Mouse (Mus musculus): ENCODE measurements around the gene Ctsa. TPM values are rescaled to one million over a fixed set of nuclear protein-coding genes. Genes with fewer than 3 reads are reported as not detected.
A peak's percentile ranks its signal among the peaks of the same experiment; 100 is the strongest.
"Not testable (repeated sequence)": the region's sequence is repeated elsewhere in the genome, so short reads cannot be mapped to it uniquely, and the experiment has no call there.

The Ctsa gene
- polyA plus RNA-seq, 1 experiment = 200 TPM

DNA sequence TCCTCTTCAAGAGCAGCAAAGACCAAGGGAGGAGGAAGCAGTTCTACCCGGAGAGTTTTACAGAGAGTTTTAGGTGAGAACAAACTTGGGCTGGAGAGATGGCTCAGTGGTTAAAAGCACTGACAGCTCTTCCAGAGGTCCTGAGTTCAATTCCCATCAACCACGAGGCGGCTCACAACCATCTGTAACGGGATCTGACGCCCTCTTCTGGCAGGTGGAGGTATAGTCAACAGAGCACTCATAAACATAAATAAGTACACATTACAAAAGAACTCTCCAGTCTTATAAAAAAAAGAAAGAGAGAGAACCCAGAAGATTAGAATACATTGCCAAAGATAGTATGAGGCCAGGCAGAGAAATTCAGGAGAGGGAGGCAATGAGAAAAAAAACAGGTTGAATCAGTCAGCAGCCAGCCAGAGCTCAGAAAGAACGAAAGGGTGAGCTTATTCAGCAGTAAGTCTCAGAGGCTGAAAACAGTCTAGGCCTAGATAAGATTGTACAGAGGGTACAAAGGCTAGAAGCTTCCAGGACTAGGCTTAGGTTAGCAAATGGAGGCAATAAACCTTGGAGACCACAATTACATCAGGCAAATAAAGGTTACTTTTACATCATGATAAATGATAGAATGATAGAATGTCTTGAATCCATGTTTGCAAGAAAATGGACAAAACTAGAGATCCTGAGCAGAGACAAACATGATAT is 39.1 kb downstream of the Ctsa start:
- TF ChIP-seq POLR2A (IDR thresholded peaks at IDR 0.05; ENCODE audit: extremely low read depth, insufficient read depth, low read length) (no peak), CTCF (IDR thresholded peaks at IDR 0.05; ENCODE audit: extremely low read depth, insufficient read depth, low read length) (no peak)
- Histone ChIP-seq H3K4me1 (ENCODE audit: control insufficient read depth, insufficient read depth, low read length) (no peaks in the 10 kb centered on the region), H3K27ac (ENCODE audit: insufficient read depth, low read length) (no peak overlapping the region), H3K4me3 (ENCODE audit: insufficient read depth, low read length) (no peak overlapping the region)

DNA sequence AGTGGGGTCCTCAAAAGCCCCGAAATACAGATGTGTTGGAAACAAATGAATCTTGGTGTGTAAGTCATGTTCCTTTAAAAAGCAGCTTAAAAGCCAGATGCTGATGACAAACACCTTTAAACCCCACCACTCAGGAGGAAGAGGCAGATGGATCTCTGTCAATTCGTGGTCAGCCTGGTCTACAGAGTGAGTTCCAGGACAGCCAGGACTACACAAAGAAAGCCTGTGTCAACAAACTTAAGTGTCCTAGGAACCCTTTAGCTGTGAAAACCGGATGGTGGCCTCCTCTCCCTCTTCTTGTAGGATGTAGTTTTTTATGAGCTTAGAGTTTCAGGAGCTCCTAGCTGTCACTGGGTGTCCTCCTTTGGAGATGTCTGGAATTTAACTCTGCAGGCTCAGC is 40.9 kb downstream of the Ctsa start:
- 0 out of 2 replicates have a peak overlapping the region, but pooled peaks have one; percentile 78 for H3K27ac ChIP-seq (ENCODE audit: insufficient read depth, low read length)

DNA sequence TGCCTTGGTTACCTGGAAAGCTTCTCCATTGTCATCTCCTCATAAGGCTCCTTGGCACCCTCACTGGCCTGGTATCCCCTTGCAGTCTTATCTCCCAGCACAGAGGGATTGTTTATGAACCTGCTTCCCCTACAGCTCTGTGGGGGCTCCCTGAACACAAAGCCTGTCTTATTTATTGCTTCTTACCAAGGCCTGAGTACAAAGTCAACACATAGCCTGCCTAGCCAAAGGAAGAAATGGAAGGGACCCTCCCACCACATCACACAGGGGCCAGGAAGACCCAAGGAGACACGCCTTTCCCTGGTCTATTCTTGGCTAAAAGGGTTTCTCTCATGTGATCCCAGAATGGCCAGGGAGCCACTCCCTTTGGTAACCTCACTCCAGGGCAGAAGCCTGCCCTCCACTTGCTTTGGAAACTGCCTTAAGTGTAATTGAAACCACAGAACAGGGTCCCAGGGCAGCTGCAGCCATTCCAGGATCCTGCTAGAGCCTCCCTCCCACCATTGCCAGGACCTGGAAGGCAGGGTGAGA is 41.6 kb downstream of the Ctsa start:
- TF ChIP-seq POLR2A (IDR thresholded peaks at IDR 0.05; ENCODE audit: extremely low read depth, insufficient read depth, low read length) (no peak), CTCF (IDR thresholded peaks at IDR 0.05; ENCODE audit: extremely low read depth, insufficient read depth, low read length) (no peak)
- no peak overlapping the region for H3K4me3 ChIP-seq (ENCODE audit: insufficient read depth, low read length)
- H3K4me1 ChIP-seq (ENCODE audit: control insufficient read depth, insufficient read depth, low read length) = no peaks in the 10 kb centered on the region
- H3K27ac ChIP-seq (ENCODE audit: insufficient read depth, low read length) = peak overlapping the region; percentile 19; the same call in 1 of the 2 replicates

More for the DNA sequence above, 40.9 kb downstream of the Ctsa start:
- TF ChIP-seq CTCF (IDR thresholded peaks at IDR 0.05; ENCODE audit: extremely low read depth, insufficient read depth, low read length) (no peak), POLR2A (IDR thresholded peaks at IDR 0.05; ENCODE audit: extremely low read depth, insufficient read depth, low read length) (no peak)
- Histone ChIP-seq H3K4me1 (ENCODE audit: control insufficient read depth, insufficient read depth, low read length) (no peaks in the 10 kb centered on the region), H3K4me3 (ENCODE audit: insufficient read depth, low read length) (no peak overlapping the region)

DNA sequence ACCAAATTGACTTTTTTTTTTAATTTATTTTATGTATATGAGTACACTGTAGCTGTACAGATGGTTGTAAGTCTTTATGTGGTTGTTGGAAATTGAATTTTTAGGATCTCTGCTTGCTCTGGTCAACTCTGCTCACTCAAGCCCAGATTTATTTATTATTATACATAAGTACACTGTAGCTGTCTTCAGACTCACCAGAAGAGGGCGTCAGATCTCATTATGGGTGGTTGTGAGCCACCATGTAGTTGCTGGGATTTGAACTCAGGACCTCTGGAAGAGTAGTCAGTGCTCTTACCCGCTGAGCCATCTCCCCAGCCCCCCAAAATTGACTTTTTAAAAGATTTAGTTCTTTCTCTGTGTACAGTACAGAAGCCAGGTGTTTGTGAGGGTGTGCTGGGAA is 43.0 kb downstream of the Ctsa start:
- not testable (repeated sequence) for H3K4me1 ChIP-seq (ENCODE audit: control insufficient read depth, insufficient read depth, low read length); H3K4me3 ChIP-seq (ENCODE audit: insufficient read depth, low read length); H3K27ac ChIP-seq (ENCODE audit: insufficient read depth, low read length)

DNA sequence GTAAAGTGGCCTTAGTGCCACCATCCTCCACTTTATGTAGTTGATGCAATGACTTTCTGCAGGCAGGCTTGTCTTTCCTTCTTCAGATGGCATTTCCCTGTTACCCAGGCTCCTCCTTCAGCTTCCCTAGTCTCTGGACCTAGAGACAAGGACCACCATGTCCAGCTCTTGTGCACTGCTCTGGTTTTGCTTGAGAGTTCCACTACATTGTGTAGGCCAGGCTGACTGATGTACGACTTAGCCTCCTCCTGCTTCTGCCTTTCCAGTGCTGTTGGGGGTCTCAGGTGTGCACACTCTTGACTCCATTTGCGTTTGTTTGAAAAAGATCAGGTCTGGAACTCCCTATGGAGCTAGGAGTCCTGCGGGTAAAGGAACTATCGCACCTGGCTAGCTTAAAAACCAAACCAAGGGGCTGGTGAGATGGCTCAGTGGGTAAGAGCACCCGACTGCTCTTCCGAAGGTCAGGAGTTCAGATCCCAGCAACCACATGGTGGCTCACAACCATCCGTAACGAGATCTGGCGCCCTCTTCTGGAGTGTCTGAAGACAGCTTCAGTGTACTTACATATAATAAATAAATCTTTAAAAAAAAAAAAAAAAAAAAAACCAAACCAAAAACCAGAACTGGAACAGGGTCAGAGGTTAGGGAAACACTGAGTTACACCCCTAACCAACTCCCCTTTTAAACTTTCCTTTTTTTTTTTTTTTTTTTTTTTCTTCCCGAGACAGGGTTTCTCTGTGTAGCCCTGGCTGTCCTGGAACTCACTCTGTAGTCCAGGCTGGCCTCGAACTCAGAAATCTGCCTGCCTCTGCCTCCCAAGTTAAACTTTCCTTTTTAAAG is 44.9 kb downstream of the Ctsa start:
- not testable (repeated sequence) for H3K27ac ChIP-seq (ENCODE audit: insufficient read depth, low read length); H3K4me3 ChIP-seq (ENCODE audit: insufficient read depth, low read length); H3K4me1 ChIP-seq (ENCODE audit: control insufficient read depth, insufficient read depth, low read length)
- TF ChIP-seq POLR2A (IDR thresholded peaks at IDR 0.05; ENCODE audit: extremely low read depth, insufficient read depth, low read length) = 0 out of 2 replicates have a peak, but pooled peaks have one; percentile 9

DNA sequence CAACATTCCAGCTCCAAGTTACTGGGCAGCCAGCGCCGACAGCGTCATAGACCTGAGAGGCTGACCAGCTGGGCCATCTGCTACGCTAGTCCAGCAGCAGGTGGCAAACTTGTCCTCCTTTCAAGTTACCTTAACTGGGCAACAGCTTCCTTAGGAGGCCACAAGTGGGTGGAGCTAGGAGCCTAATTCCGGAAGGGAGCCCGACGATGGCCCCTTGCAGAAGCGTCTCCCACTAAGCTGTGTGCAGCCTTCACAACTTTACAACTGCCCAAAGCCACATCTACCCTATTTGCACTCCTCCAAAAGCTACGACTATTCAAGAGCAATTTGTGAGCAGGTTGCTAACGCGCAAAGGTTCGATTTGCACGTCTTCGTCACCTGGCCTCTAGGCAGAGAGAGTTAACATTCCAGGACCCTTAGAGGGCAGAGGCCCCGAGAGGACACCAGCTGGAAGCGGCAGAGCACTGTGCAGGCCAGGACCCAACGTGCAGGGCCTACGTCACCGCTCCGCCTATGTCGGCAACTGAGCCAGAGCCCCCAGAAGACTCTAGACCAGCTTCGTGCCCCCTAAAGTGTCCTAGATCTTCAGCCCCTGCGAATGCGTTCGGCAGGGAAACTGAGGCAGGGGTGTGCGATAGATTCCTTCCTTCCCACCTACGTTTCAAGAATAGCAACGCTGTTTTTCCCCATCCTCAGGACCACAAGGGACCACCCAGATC is 46.0 kb downstream of the Ctsa start:
- TF ChIP-seq CTCF (IDR thresholded peaks at IDR 0.05; ENCODE audit: extremely low read depth, insufficient read depth, low read length) (no peak), POLR2A (IDR thresholded peaks at IDR 0.05; ENCODE audit: extremely low read depth, insufficient read depth, low read length) (no peak)
- Histone ChIP-seq H3K27ac (ENCODE audit: insufficient read depth, low read length) (peak overlapping the region; percentile 73), H3K4me1 (ENCODE audit: control insufficient read depth, insufficient read depth, low read length) (peaks cover 3% of the 10 kb centered on the region; the same call in 1 of the 2 replicates), H3K4me3 (ENCODE audit: insufficient read depth, low read length) (peak overlapping the region; percentile 62)

DNA sequence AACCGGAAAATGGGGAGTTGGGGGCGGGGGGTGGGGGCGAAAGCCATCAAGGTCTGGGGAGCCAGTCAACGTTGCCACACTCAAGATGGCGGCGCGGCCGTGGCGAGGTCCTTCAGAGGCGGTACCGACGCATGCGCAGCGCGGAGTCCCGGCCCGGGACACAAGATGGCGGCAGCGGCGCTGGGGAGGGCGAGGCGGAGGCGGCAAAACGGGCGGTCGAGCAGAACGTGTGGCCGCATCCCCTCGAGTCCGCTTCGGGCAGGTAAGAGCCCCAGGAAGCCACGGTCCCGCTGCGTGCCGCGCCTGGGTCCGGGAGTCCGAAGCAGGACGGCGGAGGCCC is 46.5 kb downstream of the Ctsa start, which contains the start of gene Pcif1:
TSS of gene Pcif1 (plus strand) at position 77 of the 340 bp plus-strand sequence.
- no peak for TF ChIP-seq CTCF (IDR thresholded peaks at IDR 0.05; ENCODE audit: extremely low read depth, insufficient read depth, low read length)
- TF ChIP-seq POLR2A (IDR thresholded peaks at IDR 0.05; ENCODE audit: extremely low read depth, insufficient read depth, low read length) = peak; percentile 80
- Histone ChIP-seq H3K27ac (ENCODE audit: insufficient read depth, low read length) (peak within 1 kb of the TSS; percentile 99), H3K4me3 (ENCODE audit: insufficient read depth, low read length) (peak within 1 kb of the TSS; percentile 62), H3K4me1 (ENCODE audit: control insufficient read depth, insufficient read depth, low read length) (peaks cover 3% of the 10 kb centered on the region; the same call in 1 of the 2 replicates)

DNA sequence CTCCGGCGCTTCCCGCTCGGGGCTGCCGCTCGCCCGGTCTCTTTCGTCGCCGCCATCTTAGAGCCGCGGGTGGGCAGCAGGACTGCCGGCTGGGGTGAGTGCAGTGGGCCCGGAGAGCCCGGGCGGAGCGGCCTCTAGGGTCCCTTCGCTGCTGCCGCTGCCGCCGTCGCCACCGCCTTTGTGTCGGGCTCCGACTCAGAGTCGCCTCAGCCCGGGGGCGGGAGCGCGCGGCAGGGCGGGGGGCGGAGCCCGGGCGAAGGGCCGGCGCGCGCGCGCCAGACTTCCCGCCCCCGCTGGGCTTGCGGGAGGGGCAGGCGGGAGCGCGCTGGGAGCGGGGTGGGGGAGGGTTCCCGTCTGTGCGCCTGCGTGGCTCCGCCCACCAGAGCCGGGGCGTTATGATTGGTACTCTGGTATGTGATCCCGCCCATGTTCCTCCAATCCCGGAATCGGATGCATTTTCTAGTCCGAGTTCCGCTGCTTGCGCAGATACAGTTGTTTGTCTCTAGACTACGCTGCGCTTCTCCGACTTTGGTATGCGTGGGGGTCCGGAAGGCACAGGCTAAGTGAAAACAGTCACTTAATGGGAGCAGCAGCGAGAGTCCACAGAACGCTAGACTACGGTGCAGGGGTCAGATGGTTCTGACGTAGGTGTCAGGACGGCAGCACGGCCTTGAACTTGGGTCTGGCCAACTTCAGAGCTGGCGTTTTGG is 47.0 kb downstream of the Ctsa start:
- H3K4me1 ChIP-seq (ENCODE audit: control insufficient read depth, insufficient read depth, low read length) = peaks cover 3% of the 10 kb centered on the region; the same call in 1 of the 2 replicates
- peak overlapping the region; percentile 99 for H3K27ac ChIP-seq (ENCODE audit: insufficient read depth, low read length)
- TF ChIP-seq POLR2A (IDR thresholded peaks at IDR 0.05; ENCODE audit: extremely low read depth, insufficient read depth, low read length) (peak; percentile 100), CTCF (IDR thresholded peaks at IDR 0.05; ENCODE audit: extremely low read depth, insufficient read depth, low read length) (no peak)
- H3K4me3 ChIP-seq (ENCODE audit: insufficient read depth, low read length) = peak overlapping the region; percentile 62

DNA sequence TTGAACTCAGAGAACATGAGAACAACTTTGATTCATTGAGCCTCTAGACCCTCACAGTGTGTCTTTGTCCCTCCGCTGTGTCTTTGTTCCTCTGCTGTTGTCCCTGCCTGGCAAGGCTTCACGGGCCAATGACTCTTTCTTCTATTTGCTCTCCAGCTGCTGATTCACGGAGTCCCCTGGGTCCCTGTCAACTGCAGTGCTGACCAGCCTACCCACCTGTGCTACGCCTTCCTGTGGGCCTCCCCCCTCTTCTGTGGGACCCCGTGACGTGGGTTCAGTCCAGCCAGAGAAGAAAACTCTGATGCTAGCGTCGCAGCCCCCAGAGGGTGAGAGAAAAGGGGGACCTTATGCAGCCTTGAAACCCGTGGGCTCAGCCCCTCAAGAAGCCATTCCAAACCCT is 49.9 kb downstream of the Ctsa start:
- H3K4me1 ChIP-seq (ENCODE audit: control insufficient read depth, insufficient read depth, low read length) = peaks cover 8% of the 10 kb centered on the region; the same call in 1 of the 2 replicates
- no peak for TF ChIP-seq CTCF (IDR thresholded peaks at IDR 0.05; ENCODE audit: extremely low read depth, insufficient read depth, low read length)
- no peak for TF ChIP-seq POLR2A (IDR thresholded peaks at IDR 0.05; ENCODE audit: extremely low read depth, insufficient read depth, low read length)

More for the DNA sequence above, 49.9 kb downstream of the Ctsa start:
- Histone ChIP-seq H3K27ac (ENCODE audit: insufficient read depth, low read length) (no peak overlapping the region), H3K4me3 (ENCODE audit: insufficient read depth, low read length) (no peak overlapping the region)

All from cortical plate, adult 2 months (tissue).